18 mouse cellular contexts compared by ENCODE assay signal in the genomic region with DNA sequence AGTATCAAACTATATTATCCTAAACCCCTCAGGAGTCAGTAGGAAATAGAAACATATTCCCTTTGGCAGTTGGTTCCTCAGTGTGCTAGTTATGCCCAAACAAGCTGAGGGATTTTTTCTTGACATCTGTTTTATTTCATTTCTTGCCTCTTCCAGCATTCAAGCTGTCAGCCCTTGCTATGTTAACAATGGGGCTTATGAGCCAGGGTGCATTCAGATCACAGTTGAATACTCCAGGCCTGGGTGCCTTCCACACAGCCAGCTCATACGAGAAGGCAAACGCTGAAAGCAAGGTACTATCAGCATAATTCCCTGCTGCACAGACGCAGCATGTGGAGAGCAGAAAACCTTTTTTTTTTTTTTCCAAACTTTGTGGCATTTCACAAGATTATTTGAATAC.
A peak's percentile ranks its signal among the peaks of the same experiment; 100 is the strongest.
DNase-seq lines count a peak whose midpoint lies in the region; ATAC-seq and TF ChIP-seq lines count a peak whose summit lies in the region.
"Had no signal": no experiment of that assay in that cellular context is flagged by ENCODE, and none has a peak within 500 bp of the region (broad histone marks: within the 10 kb centered on the region; RNA-seq: fewer than 3 reads in every experiment).

No protein-coding gene starts in this region.

- peak overlapping the region; percentile 50 for H3K27ac ChIP-seq in forebrain, postnatal 0 days (ENCODE audit: low read depth, low read length)
- H3K27ac ChIP-seq: liver, embryonic 13.5 days; neural tube, embryonic 12.5 days; stomach, postnatal 0 days had no signal

- no peaks in the 10 kb centered on the region for H3K9me3 ChIP-seq in forebrain, postnatal 0 days (ENCODE audit: low read length)
- H3K9me3 ChIP-seq: liver, embryonic 13.5 days; neural tube, embryonic 12.5 days had no signal

- ATAC-seq in forebrain, postnatal 0 days = peak; percentile 94

- peak; percentile 4 to 19 for DNase-seq in cerebellum, postnatal 10 days
- DNase-seq in cerebellum, postnatal 4 days (ENCODE audit: low spot score in 2 of 2) = no peak
- DNase-seq in left cerebral cortex, adult 11 months (ENCODE audit: low spot score) = peak; percentile 1
- no peak for DNase-seq in left cerebral cortex, adult 8-10 months (ENCODE audit: low spot score in 2 of 2)
- peak; percentile 60 for DNase-seq in forebrain, postnatal 0 days
- DNase-seq in lung, postnatal 36 days = peak; percentile 32
- no peak for DNase-seq in kidney, postnatal 36 days
- no peak for DNase-seq in thymus, postnatal 25 days
- DNase-seq: cerebellum, adult 2 months; gastrocnemius, postnatal 36 days; kidney, adult 9 months; left cerebral cortex, postnatal 4 days; liver, embryonic 13.5 days; spleen, adult 18-20 months had no signal

- H3K36me3 ChIP-seq in forebrain, postnatal 0 days (ENCODE audit: insufficient read depth) = no peaks in the 10 kb centered on the region
- H3K36me3 ChIP-seq: liver, embryonic 13.5 days; neural tube, embryonic 12.5 days had no signal

- no peaks in the 10 kb centered on the region for H3K4me1 ChIP-seq in forebrain, postnatal 0 days (ENCODE audit: insufficient read depth)
- H3K4me1 ChIP-seq: liver, embryonic 13.5 days; neural tube, embryonic 12.5 days had no signal

- 8% methylated on average over 3 of the region's 3 CpGs for WGBS in forebrain, postnatal 0 days

- no peak overlapping the region for H3K4me2 ChIP-seq in forebrain, postnatal 0 days (ENCODE audit: low read depth)
- H3K4me2 ChIP-seq: heart, embryonic 11.5 days; liver, embryonic 13.5 days; neural tube, embryonic 12.5 days had no signal

- no peak for TF ChIP-seq CTCF in forebrain, postnatal 0 days (IDR thresholded peaks at IDR 0.05; ENCODE audit: low read depth)

- no peak overlapping the region for H3K4me3 ChIP-seq in forebrain, postnatal 0 days (ENCODE audit: low read depth, low read length)
- H3K4me3 ChIP-seq: liver, embryonic 13.5 days; neural tube, embryonic 12.5 days had no signal

- H3K27me3 ChIP-seq in forebrain, postnatal 0 days (ENCODE audit: insufficient read depth, low read length) = no peaks in the 10 kb centered on the region
- H3K27me3 ChIP-seq: CH12.LX; liver, embryonic 13.5 days; neural tube, embryonic 12.5 days had no signal

- no peak overlapping the region for H3K9ac ChIP-seq in forebrain, postnatal 0 days
- H3K9ac ChIP-seq: liver, embryonic 13.5 days; neural tube, embryonic 12.5 days had no signal

Comparison
In these comparisons a context has a peak if more than half of its experiments do, and no peak if none do; other contexts are left out.
1. DNase-seq: peak in cerebellum, postnatal 10 days (2 of 2), left cerebral cortex, adult 11 months (single experiment), forebrain, postnatal 0 days (single experiment) and lung, postnatal 36 days (single experiment); none in cerebellum, postnatal 4 days (0 of 2), left cerebral cortex, adult 8-10 months (0 of 2), kidney, postnatal 36 days (0 of 2) and thymus, postnatal 25 days (single experiment).